Mouse (Mus musculus) lung, embryonic 14.5 days (tissue): Measurements from ENCODE around the gene Sik3. TPM values are rescaled to one million over a fixed set of nuclear protein-coding genes. Genes with fewer than 3 reads are reported as not detected.
"Not testable (repeated sequence)": the region's sequence is repeated elsewhere in the genome, so short reads cannot be mapped to it uniquely, and the experiment has no call there.

Experiments used
- ATAC-seq: fragments of 200-750 bp; cut with Nextera tagmentation; 2 replicates; pipeline ENCODE4 v1.8.0; 2017; ENCODE audit warnings: mild to moderate bottlenecking, moderate TSS enrichment, moderate library complexity; ENCODE audit not compliant: insufficient read depth
- DNase-seq: peaks from one replicate; pipeline ENCODE4 v3.0.0-alpha.2; 2015
- H3K27ac ChIP-seq: fragments of 300-500 bp; sonication (generic); 2 replicates; pipeline ENCODE4 v1.5.1; 2014; ENCODE audit warnings: low read depth, mild to moderate bottlenecking, moderate library complexity
- H3K27me3 ChIP-seq: fragments of 300-500 bp; sonication (generic); 2 replicates; pipeline ENCODE4 v1.6.1; 2014; ENCODE audit warnings: low read length, control low read depth; ENCODE audit not compliant: insufficient read depth
- H3K36me3 ChIP-seq: fragments of 300-500 bp; sonication (generic); 2 replicates; pipeline ENCODE4 v1.6.1; 2014; ENCODE audit warnings: control low read depth; ENCODE audit not compliant: insufficient read depth
- H3K4me1 ChIP-seq: fragments of 300-500 bp; sonication (generic); 2 replicates; pipeline ENCODE4 v1.6.1; 2014; ENCODE audit warnings: antibody characterized with exemption, control low read depth; ENCODE audit not compliant: insufficient read depth
- H3K4me2 ChIP-seq: fragments of 300-500 bp; sonication (generic); 2 replicates; pipeline ENCODE4 v1.6.1; 2014; ENCODE audit warnings: mild to moderate bottlenecking
- H3K4me3 ChIP-seq: fragments of 300-500 bp; sonication (generic); 2 replicates; pipeline ENCODE4 v1.5.1; 2014; ENCODE audit warnings: low read depth, low read length
- H3K9ac ChIP-seq: fragments of 300-500 bp; sonication (generic); 2 replicates; pipeline ENCODE4 v1.6.1; 2014
- H3K9me3 ChIP-seq: fragments of 300-500 bp; sonication (generic); 2 replicates; pipeline ENCODE4 v1.6.1; 2016; ENCODE audit warnings: low read depth, low read length, control low read depth
- CTCF ChIP-seq: IDR thresholded peaks from 2 replicates; pipeline ENCODE4 v1.5.1; 2016; ENCODE audit warnings: antibody characterized with exemption, low read depth
- WGBS: fragments of 180-500 bp; shearing (Covaris S2); extraction: QIAGEN DNeasy Blood & Tissue Kit; methylation state at CpG from one replicate; pipeline ENCODE4 v1.1.7; 2014; 5-methylcytosine and 5-hydroxymethylcytosine counted together
- polyA plus RNA-seq: library from polyadenylated mRNA; unstranded; fragments of >200 nt; fragmentation: Nextera tagmentation; extraction: Ambion mirVana; gene quantifications from 2 replicates; pipeline ENCODE4 v1.2.1, GENCODE M21; 2014

The Sik3 gene
- polyA plus RNA-seq, 1 experiment from 2014 or later = 15.7 TPM

DNA sequence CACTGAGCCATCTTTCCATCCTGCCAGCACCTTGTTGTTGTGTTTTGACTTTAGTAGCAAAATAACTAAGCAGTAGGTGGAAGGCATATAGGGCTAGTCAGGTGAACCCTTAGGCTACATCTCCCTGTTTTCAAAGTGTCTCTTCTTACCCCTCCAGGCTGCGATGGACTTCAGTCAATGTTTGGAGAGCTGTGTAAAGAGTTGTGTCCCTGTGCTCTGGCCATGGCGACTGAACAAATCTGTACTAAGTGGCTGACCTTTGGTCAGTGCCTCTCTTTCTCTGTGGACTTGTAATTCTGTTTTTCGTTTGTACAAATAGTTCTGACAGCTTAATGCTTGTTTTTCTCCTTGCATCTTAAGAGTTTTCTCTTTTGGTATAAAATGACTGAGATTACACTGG is 74.2 kb downstream of the Sik3 start:
- ATAC-seq (no peak), DNase-seq (no peak)
- 56% methylated on average over 3 of the region's 3 CpGs for WGBS
- Histone ChIP-seq H3K9me3 (no peaks in the 10 kb centered on the region), H3K27me3 (no peaks in the 10 kb centered on the region), H3K4me1 (peaks cover 6% of the 10 kb centered on the region; the same call in 1 of the 2 replicates), H3K4me3 (no peak overlapping the region), H3K36me3 (no peaks in the 10 kb centered on the region), H3K9ac (no peak overlapping the region), H3K27ac (no peak overlapping the region), H3K4me2 (no peak overlapping the region)
- no peak for TF ChIP-seq CTCF

GRCm38 (mm10) chr9:46087461-46087860 is 74.8 kb downstream of the Sik3 start:
- 64% methylated on average over 5 of the region's 5 CpGs for WGBS
- Histone ChIP-seq H3K4me2 (no peak overlapping the region), H3K9ac (no peak overlapping the region), H3K9me3 (no peaks in the 10 kb centered on the region), H3K27me3 (no peaks in the 10 kb centered on the region), H3K36me3 (no peaks in the 10 kb centered on the region), H3K4me1 (peaks cover under 1% of the 10 kb centered on the region; the same call in 1 of the 2 replicates), H3K4me3 (no peak overlapping the region), H3K27ac (no peak overlapping the region)
- TF ChIP-seq CTCF = no peak
- ATAC-seq (no peak), DNase-seq (no peak)

DNA sequence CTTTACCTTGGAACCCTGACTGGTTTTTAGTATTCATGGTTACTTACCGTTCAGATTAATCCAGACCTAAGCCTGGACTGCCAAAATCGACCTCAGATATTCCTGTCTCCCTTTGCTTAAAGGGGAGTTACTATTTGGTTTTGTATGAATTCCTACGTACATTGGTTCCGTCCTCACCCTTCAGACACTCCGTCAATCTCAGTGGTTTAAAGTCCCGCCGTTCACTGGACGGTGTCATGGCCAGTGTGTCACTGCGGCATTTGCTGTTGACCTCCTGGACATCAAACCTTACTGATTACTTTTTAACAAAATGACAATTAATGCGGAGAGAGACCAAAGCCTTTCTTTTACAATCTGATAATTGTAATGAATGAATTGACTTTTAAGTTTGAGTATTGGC is 76.1 kb downstream of the Sik3 start:
- Histone ChIP-seq H3K9ac (no peak overlapping the region), H3K4me1 (no peaks in the 10 kb centered on the region), H3K27ac (no peak overlapping the region), H3K27me3 (no peaks in the 10 kb centered on the region), H3K4me3 (no peak overlapping the region), H3K4me2 (no peak overlapping the region), H3K9me3 (no peaks in the 10 kb centered on the region), H3K36me3 (no peaks in the 10 kb centered on the region)
- 55% methylated on average over 10 of the region's 10 CpGs for WGBS
- DNase-seq (no peak), ATAC-seq (no peak)
- no peak for TF ChIP-seq CTCF

GRCm38 (mm10) chr9:46090066-46090465 is 77.4 kb downstream of the Sik3 start:
- Histone ChIP-seq H3K9ac (no peak overlapping the region), H3K4me2 (no peak overlapping the region), H3K4me3 (no peak overlapping the region), H3K36me3 (no peaks in the 10 kb centered on the region), H3K9me3 (no peaks in the 10 kb centered on the region), H3K27me3 (no peaks in the 10 kb centered on the region), H3K27ac (no peak overlapping the region), H3K4me1 (no peaks in the 10 kb centered on the region)
- 39% methylated on average over 4 of the region's 4 CpGs for WGBS
- DNase-seq = no peak
- ATAC-seq = no peak
- TF ChIP-seq CTCF = no peak

- not testable (repeated sequence) for H3K36me3 ChIP-seq, H3K4me1 ChIP-seq, H3K27ac ChIP-seq, H3K4me3 ChIP-seq, H3K27me3 ChIP-seq, H3K9me3 ChIP-seq, DNase-seq, ATAC-seq, H3K9ac ChIP-seq, H3K4me2 ChIP-seq
- 50% methylated on average over 1 of the region's 1 CpGs for WGBS
These were observed 78.5 kb downstream of the Sik3 start for GRCm38 (mm10) chr9:46091157-46091556.

DNA sequence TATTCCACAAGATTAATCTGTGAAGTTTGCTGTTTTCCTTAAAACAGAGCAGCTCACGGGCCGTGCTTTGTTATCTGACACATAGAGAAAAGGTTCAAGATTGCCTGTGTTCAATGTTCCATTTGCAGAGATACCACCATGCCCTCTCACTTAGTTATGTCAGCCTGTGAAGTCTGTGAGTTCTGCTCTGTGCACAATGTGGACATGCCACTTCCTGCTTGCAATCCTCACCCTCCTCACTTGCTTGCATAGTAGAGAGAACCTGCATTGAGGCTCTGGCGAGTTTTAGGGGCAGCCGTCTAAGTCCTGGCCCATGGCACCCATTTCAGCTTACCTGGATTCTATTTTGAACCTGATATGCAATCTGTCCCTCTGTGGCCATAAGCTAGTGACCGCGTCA is 80.0 kb downstream of the Sik3 start:
- no peaks in the 10 kb centered on the region for H3K36me3 ChIP-seq
- no peaks in the 10 kb centered on the region for H3K9me3 ChIP-seq
- ATAC-seq = no peak
- no peak overlapping the region for H3K4me3 ChIP-seq
- no peak for DNase-seq
- no peak overlapping the region for H3K9ac ChIP-seq
- H3K27me3 ChIP-seq = no peaks in the 10 kb centered on the region
- no peak for TF ChIP-seq CTCF
- 80% methylated on average over 6 of the region's 6 CpGs for WGBS
- H3K27ac ChIP-seq = no peak overlapping the region
- no peak overlapping the region for H3K4me2 ChIP-seq
- H3K4me1 ChIP-seq = no peaks in the 10 kb centered on the region

GRCm38 (mm10) chr9:46098360-46098985 is 85.9 kb downstream of the Sik3 start:
- no peak for DNase-seq
- no peak overlapping the region for H3K4me2 ChIP-seq
- no peak overlapping the region for H3K4me3 ChIP-seq
- no peak for ATAC-seq
- WGBS = 65% methylated on average over 15 of the region's 15 CpGs
- H3K9ac ChIP-seq = no peak overlapping the region
- H3K4me1 ChIP-seq = 0 out of 2 replicates have a peak, but pooled peaks cover 5% of the 10 kb centered on the region
- no peak for TF ChIP-seq CTCF
- H3K36me3 ChIP-seq = no peaks in the 10 kb centered on the region
- no peak overlapping the region for H3K27ac ChIP-seq
- no peaks in the 10 kb centered on the region for H3K9me3 ChIP-seq
- H3K27me3 ChIP-seq = no peaks in the 10 kb centered on the region
